Mouse (Mus musculus) forebrain, embryonic 12.5 days (tissue): ENCODE results near the gene Krt32. TPM values are rescaled to one million over a fixed set of nuclear protein-coding genes. Genes with fewer than 3 reads are reported as not detected.

ENCODE experiments used
- ATAC-seq: fragments of 200-750 bp; cut with Nextera tagmentation; 2 replicates; pipeline ENCODE4 v1.8.0; 2017; ENCODE audit warnings: moderate TSS enrichment; ENCODE audit not compliant: low FRiP score
- H3K27ac ChIP-seq: fragments of 300-500 bp; sonication (generic); 2 replicates; pipeline ENCODE4 v1.5.1; 2016; ENCODE audit warnings: mild to moderate bottlenecking
- H3K27me3 ChIP-seq: fragments of 300-500 bp; sonication (generic); 2 replicates; pipeline ENCODE4 v1.6.1; 2016; ENCODE audit warnings: mild to moderate bottlenecking
- H3K36me3 ChIP-seq: fragments of 300-500 bp; sonication (generic); replicated peaks from 2 replicates; pipeline ENCODE4 v1.6.1; 2016; ENCODE audit warnings: mild to moderate bottlenecking
- H3K4me1 ChIP-seq: fragments of 300-500 bp; sonication (generic); 2 replicates; pipeline ENCODE4 v1.6.1; 2016
- H3K4me2 ChIP-seq: fragments of 300-500 bp; sonication (generic); 2 replicates; pipeline ENCODE4 v1.6.1; 2016; ENCODE audit warnings: mild to moderate bottlenecking, moderate library complexity
- H3K4me3 ChIP-seq: fragments of 300-500 bp; sonication (generic); replicated peaks from 2 replicates; pipeline ENCODE4 v1.5.1; 2016; ENCODE audit warnings: mild to moderate bottlenecking
- H3K9ac ChIP-seq: fragments of 300-500 bp; sonication (generic); 2 replicates; pipeline ENCODE4 v1.6.1; 2016; ENCODE audit warnings: mild to moderate bottlenecking
- H3K9me3 ChIP-seq: fragments of 300-500 bp; sonication (generic); 2 replicates; pipeline ENCODE4 v1.6.1; 2016
- WGBS: fragments of 180-500 bp; shearing (Covaris S2); methylation state at CpG from one replicate; pipeline ENCODE4 v1.1.7; 2016; 5-methylcytosine and 5-hydroxymethylcytosine counted together
- polyA plus RNA-seq: library from polyadenylated mRNA; unstranded; fragments of >200 nt; fragmentation: Nextera tagmentation; extraction: Ambion mirVana; gene quantifications from 2 replicates; pipeline ENCODE4 v1.2.1, GENCODE M21; 2016

The Krt32 gene
- not detected in 2 replicates for polyA plus RNA-seq

DNA sequence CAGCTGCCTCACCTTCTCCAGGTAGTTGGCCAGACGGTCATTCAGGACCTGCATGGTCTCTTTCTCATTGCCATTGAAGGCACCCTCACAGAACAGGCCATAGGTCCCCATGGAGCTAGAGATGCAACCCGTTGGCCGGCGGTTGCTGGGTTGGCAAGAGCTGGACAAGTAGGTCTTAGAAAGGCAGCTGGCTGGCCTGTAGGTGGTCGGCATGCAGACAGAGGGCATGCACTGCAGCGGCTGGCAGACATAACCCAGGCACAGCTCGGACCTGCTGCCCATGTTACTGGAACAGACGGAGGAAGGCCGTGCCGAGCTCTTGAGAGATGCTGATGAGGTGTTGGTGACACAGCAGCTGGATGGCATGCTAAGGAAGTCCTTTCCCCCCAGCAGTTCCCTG lies at the start of gene Krt32:
Gene Krt32, minus strand, starts transcription at position 366 of the 400 bp plus-strand sequence.
- Histone ChIP-seq H3K4me3 (no peak within 1 kb of the TSS), H3K36me3 (no peaks in the 10 kb centered on the region), H3K9me3 (no peaks in the 10 kb centered on the region), H3K9ac (no peak within 1 kb of the TSS), H3K4me2 (no peak within 1 kb of the TSS), H3K27ac (no peak within 1 kb of the TSS), H3K4me1 (no peaks in the 10 kb centered on the region), H3K27me3 (no peaks in the 10 kb centered on the region)
- WGBS, result 93% methylated on average over 10 of the region's 10 CpGs
- no peak for ATAC-seq

DNA sequence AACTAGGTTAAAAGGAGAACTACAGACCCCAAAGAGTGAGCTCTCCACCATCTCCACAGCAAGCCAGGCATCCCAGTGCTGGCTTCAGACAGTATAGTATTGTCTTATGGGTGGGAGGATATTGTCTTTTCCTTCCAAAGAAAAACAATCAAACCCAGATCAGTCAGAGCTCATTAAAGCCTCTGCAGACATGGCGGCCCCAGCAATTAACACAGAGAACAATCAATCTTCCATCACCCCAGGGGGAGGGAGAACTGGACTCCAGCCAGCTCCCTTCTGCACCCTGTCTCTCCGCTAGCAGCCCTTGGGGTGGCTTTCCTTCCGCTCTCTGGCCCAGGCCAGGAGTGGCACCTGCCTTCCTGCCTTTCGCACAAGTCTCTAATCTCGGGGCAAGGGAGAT lies 49.7 kb upstream of the Krt32 start:
- Histone ChIP-seq H3K9ac (no peak overlapping the region), H3K27me3 (peaks cover 10% of the 10 kb centered on the region; the same call in 1 of the 2 replicates), H3K36me3 (no peaks in the 10 kb centered on the region), H3K4me1 (peaks cover 24% of the 10 kb centered on the region), H3K9me3 (no peaks in the 10 kb centered on the region), H3K4me2 (no peak overlapping the region), H3K4me3 (no peak overlapping the region), H3K27ac (no peak overlapping the region)
- WGBS, result 39% methylated on average over 5 of the region's 5 CpGs
- no peak for ATAC-seq

DNA sequence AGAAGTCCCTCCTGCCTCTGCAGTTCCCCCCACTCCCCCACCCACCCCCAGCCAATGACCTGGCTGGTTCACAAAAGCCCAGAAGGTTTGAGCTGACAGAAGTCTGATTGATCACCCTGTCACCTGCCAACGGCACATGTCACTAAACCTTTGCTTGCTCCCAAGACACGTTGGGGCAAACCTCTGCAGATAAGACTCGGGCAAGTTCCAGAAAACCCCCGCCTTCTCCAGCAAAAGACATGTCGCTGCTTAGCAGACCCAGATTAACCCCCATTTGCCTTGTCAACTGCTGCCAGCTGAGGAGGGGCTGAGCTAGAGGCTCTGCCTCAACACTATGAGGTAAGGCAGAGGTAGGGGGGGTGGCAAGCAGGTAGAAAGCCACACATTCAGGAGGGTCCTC lies 48.5 kb upstream of the Krt32 start:
- H3K27ac ChIP-seq, result no peak overlapping the region
- H3K9ac ChIP-seq, result no peak overlapping the region
- no peak overlapping the region for H3K4me3 ChIP-seq
- peaks cover 24% of the 10 kb centered on the region for H3K4me1 ChIP-seq
- WGBS, result 58% methylated on average over 5 of the region's 5 CpGs
- no peaks in the 10 kb centered on the region for H3K9me3 ChIP-seq
- H3K36me3 ChIP-seq, result no peaks in the 10 kb centered on the region
- ATAC-seq, result no peak
- peaks cover 10% of the 10 kb centered on the region; the same call in 1 of the 2 replicates for H3K27me3 ChIP-seq
- no peak overlapping the region for H3K4me2 ChIP-seq

DNA sequence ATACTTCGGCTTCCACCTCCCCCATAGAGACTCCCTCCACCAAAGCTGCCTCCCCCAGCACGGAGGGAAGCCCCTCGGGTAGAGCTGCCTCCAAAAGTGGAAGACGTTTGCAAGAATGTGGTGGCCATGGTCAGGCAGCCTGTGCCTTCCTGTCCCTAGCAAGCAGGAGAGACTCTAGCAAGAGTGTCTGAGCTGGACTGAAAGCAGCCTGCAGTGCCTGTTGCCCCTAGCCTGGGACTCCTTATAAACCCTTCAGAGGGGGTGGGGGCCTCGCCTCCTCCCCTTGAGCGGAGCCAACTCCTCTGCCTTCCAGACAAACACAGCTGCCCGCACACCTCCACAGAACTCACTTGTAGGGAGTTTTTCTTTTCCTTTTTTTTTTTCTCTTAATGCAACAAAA lies 47.7 kb upstream of the Krt32 start, which contains the start of gene Krt15:
Gene Krt15, minus strand, starts transcription at position 198 of the 400 bp plus-strand sequence.
- no peak within 1 kb of the TSS for H3K4me3 ChIP-seq
- H3K27ac ChIP-seq, result no peak within 1 kb of the TSS
- H3K36me3 ChIP-seq, result no peaks in the 10 kb centered on the region
- peaks cover 24% of the 10 kb centered on the region for H3K4me1 ChIP-seq
- no peak within 1 kb of the TSS for H3K9ac ChIP-seq
- H3K9me3 ChIP-seq, result no peaks in the 10 kb centered on the region
- ATAC-seq, result no peak
- H3K27me3 ChIP-seq, result peaks cover 10% of the 10 kb centered on the region; the same call in 1 of the 2 replicates
- 77% methylated on average over 7 of the region's 7 CpGs for WGBS
- no peak within 1 kb of the TSS for H3K4me2 ChIP-seq

DNA sequence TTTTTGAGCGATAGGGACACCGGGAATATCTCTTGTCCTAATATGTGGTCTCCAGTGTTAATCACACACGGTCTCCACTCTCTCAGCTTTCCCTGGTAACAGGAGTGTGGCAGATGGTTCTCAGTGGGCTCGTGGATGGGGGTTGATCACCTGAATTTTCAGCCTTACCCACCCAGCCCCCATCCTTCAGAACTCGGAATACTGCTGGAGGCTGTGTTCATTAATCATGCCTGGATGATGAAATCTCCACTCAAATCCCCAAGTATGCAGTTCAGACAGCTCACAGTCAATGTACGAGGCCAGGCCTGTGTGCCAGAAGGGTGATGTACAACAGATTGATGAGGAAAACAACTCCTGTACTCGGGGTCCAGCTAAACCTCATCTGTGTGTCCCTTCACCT lies 36.9 kb upstream of the Krt32 start:
- Histone ChIP-seq H3K9ac (no peak overlapping the region), H3K4me2 (no peak overlapping the region), H3K27me3 (no peaks in the 10 kb centered on the region), H3K9me3 (no peaks in the 10 kb centered on the region), H3K27ac (no peak overlapping the region), H3K4me1 (no peaks in the 10 kb centered on the region), H3K36me3 (no peaks in the 10 kb centered on the region), H3K4me3 (no peak overlapping the region)
- WGBS, result 86% methylated on average over 7 of the region's 7 CpGs
- no peak for ATAC-seq

DNA sequence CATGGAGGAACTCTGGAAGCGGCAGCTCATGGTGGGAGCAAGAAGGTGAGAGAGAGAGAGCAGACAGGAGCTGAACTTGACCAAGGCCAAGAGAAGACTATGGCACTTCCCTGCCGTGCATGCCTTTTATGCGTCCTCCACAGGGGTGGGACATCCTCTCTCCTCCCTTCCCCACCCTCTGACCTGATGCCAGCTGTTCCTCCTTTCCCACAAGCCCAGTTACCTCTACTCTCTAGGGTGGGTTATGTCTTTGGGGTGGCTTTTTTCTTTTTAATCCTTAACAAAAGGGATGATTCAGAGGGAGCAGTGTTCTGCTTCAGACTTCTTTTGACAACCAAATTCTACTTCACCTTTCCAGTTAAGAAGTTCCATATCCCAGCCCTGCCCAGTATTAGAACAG lies 33.4 kb upstream of the Krt32 start, which contains the start of gene Krt13:
Gene Krt13, minus strand, starts transcription at position 101 of the 400 bp plus-strand sequence.
- Histone ChIP-seq H3K9me3 (no peaks in the 10 kb centered on the region), H3K27ac (no peak within 1 kb of the TSS), H3K36me3 (no peaks in the 10 kb centered on the region), H3K4me2 (no peak within 1 kb of the TSS), H3K4me1 (no peaks in the 10 kb centered on the region), H3K9ac (no peak within 1 kb of the TSS), H3K4me3 (no peak within 1 kb of the TSS), H3K27me3 (no peaks in the 10 kb centered on the region)
- 83% methylated on average over 3 of the region's 3 CpGs for WGBS
- no peak for ATAC-seq

DNA sequence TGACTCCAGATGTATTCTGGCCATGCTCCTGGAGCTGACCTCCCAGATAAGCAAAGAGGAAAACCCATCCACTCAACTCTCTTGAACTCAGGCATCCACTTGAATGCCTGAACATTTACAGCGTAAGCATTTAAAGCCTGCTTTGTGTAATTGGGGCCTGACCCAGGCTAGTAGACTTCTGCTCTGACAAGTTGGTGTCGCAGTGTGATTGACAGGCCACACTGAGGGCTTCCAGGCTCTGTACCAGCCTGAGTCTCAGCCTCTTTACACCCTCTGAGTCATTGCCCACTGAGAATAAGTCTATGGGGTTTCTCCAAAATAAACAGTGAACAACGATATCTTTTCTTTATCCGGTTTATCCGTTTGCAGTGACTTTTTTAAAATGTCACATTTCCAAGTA lies 32.3 kb upstream of the Krt32 start:
- Histone ChIP-seq H3K9ac (no peak overlapping the region), H3K4me3 (no peak overlapping the region), H3K9me3 (no peaks in the 10 kb centered on the region), H3K27ac (no peak overlapping the region), H3K27me3 (no peaks in the 10 kb centered on the region), H3K4me1 (no peaks in the 10 kb centered on the region), H3K36me3 (no peaks in the 10 kb centered on the region), H3K4me2 (no peak overlapping the region)
- ATAC-seq, result no peak
- 90% methylated on average over 5 of the region's 5 CpGs for WGBS

DNA sequence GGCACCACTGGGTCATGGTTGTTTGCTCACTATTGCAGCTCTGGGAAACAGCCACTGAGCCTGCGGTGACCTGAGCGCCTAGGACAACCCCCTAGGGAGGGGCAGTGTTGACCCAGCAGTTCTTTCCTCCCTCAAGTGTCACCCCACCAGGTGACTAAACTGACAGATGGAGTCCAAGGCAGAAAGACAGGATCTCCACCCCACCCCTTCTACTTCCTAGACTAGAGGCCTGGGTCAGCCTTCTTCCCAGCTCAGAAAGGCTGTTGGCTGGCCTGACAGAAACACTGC lies 25.7 kb upstream of the Krt32 start:
- Histone ChIP-seq H3K4me2 (no peak overlapping the region), H3K4me1 (no peaks in the 10 kb centered on the region), H3K9ac (no peak overlapping the region), H3K4me3 (no peak overlapping the region), H3K36me3 (no peaks in the 10 kb centered on the region), H3K27ac (no peak overlapping the region), H3K9me3 (no peaks in the 10 kb centered on the region), H3K27me3 (no peaks in the 10 kb centered on the region)
- WGBS, result 83% methylated on average over 2 of the region's 2 CpGs
- ATAC-seq, result no peak

DNA sequence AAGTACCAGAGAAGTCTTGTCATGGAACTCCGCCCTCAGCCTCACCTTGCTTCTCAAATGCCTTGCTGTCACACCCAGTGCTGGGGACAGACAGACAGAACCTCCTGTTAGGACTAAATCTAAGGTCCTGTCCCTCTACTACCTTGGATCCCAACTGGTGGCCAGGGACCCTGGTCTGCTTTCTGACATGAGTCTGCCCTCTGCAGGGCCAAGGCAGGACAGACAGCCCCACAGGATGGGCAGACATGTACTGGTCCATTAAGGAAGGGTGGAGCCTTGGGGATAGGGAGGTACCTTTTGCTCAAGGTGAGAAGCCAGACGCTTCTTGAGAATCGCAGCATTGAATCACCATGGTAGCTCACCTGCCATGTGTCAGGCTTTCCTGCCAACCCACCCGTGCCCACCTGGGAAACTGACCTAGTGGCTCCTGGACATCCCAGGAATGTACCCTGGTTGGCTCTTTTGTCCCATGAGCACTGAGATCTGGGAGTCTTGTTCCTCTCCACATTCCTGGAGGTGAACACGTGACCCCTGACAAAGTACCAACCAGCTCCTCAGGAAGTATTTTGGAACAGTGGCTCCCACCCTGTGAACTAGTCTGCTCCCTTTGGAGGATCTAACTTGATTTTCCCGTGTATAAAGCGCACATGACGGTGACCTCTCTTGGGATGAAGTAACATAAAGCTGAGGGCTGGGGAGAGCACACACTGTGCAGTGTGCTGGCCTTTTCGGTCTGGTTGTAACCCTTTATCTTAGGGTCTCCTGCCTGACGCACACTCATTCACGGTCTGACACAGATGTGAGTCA lies 25.1 kb upstream of the Krt32 start:
- Histone ChIP-seq H3K9me3 (no peaks in the 10 kb centered on the region), H3K27ac (no peak overlapping the region), H3K4me2 (no peak overlapping the region), H3K9ac (no peak overlapping the region), H3K4me3 (no peak overlapping the region), H3K27me3 (no peaks in the 10 kb centered on the region), H3K36me3 (no peaks in the 10 kb centered on the region), H3K4me1 (no peaks in the 10 kb centered on the region)
- 85% methylated on average over 11 of the region's 11 CpGs for WGBS
- ATAC-seq, result no peak

DNA sequence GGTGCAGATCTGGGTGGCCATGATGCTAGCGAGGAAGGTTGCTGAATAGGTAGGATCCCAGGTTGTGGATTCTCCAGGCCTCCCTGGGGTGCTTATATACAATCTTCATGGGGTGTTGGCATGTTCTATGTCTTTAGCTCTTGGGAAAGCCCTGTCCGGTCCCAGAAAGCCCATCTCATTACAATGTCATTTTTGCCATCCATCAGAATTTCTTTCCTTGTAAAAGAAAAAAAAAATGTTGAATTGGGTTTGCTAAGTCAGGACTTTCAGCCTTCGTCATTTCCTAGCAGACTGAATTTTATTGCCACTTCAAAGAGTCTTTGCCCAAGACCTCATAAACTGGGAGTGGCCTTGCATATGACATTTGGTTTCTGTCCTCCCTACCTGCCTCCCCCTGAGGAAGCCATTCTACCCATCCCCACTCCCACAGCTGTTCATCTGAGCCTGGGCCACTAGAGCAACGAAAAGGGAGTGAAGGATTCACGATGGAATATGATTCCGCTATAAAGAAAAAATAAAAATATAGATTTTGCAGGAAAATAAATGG lies 17.6 kb upstream of the Krt32 start, which contains the start of gene Krt36:
Gene Krt36, minus strand, starts transcription at position 51 of the 547 bp plus-strand sequence.
- H3K9me3 ChIP-seq, result no peaks in the 10 kb centered on the region
- 93% methylated on average over 6 of the region's 6 CpGs for WGBS
- ATAC-seq, result no peak
- no peak within 1 kb of the TSS for H3K27ac ChIP-seq
- no peak within 1 kb of the TSS for H3K9ac ChIP-seq
- H3K4me3 ChIP-seq, result no peak within 1 kb of the TSS
- H3K27me3 ChIP-seq, result no peaks in the 10 kb centered on the region
- no peaks in the 10 kb centered on the region for H3K4me1 ChIP-seq
- no peak within 1 kb of the TSS for H3K4me2 ChIP-seq
- H3K36me3 ChIP-seq, result no peaks in the 10 kb centered on the region

DNA sequence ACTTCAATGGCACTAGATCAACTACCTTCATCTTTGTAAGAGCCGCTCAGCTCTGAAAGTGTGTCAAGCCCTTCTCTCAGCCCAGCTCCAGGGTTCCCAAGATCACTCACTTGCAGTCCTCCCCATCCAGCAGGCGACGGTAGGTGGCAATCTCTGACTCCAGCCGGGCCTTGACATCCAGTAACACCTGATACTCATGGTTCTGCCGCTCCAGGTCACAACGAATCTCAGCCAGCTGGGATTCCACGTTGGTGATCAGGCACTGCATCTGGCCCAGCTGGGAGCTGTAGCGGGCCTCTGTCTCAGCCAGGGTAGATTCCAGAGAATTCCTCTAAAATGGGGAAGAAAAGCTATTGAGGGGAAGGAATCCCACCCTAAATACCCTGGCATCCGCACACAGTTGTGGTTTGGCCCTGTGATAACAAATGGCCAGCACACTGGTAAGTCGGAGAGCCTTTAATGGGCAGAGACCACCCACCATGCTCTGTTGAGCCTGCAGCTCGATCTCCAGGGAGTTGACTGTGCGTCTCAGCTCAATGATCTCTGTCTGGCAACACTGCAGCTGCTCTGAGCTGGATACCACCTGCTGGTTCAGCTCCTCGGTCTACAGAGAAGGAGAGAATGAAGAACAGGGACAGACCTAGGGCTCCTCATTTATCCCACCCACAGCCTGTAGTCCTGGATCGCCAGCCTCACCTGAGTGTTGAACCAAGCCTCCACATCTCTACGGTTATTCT lies 14.8 kb upstream of the Krt32 start:
- Histone ChIP-seq H3K27me3 (no peaks in the 10 kb centered on the region), H3K4me2 (no peak overlapping the region), H3K36me3 (no peaks in the 10 kb centered on the region), H3K27ac (no peak overlapping the region), H3K9ac (no peak overlapping the region), H3K4me3 (no peak overlapping the region), H3K9me3 (no peaks in the 10 kb centered on the region), H3K4me1 (no peaks in the 10 kb centered on the region)
- 67% methylated on average over 15 of the region's 15 CpGs for WGBS
- ATAC-seq, result no peak

DNA sequence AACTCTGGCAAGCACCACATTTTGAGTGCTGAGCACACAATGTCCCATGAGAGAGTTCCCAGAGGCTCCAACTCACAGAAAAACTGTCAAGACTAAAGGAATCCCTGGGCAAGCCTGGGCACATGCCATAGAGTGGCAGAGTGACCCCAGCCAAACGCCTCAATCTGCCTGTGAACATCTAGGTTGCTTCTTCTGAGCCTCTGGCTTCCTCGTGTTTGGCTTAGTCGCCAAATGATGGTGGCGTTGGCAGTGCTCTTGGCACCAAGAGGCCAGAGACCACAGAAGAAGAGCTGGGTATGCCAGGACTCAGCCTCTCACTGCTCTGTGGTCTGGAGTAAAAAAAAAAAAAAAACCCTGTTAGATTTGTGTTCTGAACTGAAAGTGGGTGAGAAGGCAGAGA lies 12.4 kb upstream of the Krt32 start:
- no peaks in the 10 kb centered on the region for H3K27me3 ChIP-seq
- no peak for ATAC-seq
- no peak overlapping the region for H3K27ac ChIP-seq
- no peak overlapping the region for H3K4me3 ChIP-seq
- no peaks in the 10 kb centered on the region for H3K36me3 ChIP-seq
- WGBS, result 82% methylated on average over 4 of the region's 4 CpGs
- no peaks in the 10 kb centered on the region for H3K9me3 ChIP-seq
- no peak overlapping the region for H3K4me2 ChIP-seq
- no peak overlapping the region for H3K9ac ChIP-seq
- H3K4me1 ChIP-seq, result no peaks in the 10 kb centered on the region
